Mouse (Mus musculus): ENCODE data around the gene Rap1a.

The Rap1a gene

GRCm38 (mm10) chr3:105758098-105758497, 43.0 kb downstream of the Rap1a start:
- Histone ChIP-seq H3K27me3 (ENCODE audit: control insufficient read depth, insufficient read depth, low read length, poor library complexity, severe bottlenecking) (no peaks in the 10 kb centered on the region), H3K36me3 (ENCODE audit: control insufficient read depth, insufficient read depth, low read length, poor library complexity, severe bottlenecking) (no peaks in the 10 kb centered on the region)
- no peak for DNase-seq (ENCODE audit: low read depth, low spot score)

- Histone ChIP-seq H3K27me3 (ENCODE audit: control insufficient read depth, insufficient read depth, low read length, poor library complexity, severe bottlenecking) (no peaks in the 10 kb centered on the region), H3K36me3 (ENCODE audit: control insufficient read depth, insufficient read depth, low read length, poor library complexity, severe bottlenecking) (no peaks in the 10 kb centered on the region)
- DNase-seq (ENCODE audit: low read depth, low spot score), result no peak
These were observed 43.6 kb downstream of the Rap1a start for GRCm38 (mm10) chr3:105757323-105758083.

DNA sequence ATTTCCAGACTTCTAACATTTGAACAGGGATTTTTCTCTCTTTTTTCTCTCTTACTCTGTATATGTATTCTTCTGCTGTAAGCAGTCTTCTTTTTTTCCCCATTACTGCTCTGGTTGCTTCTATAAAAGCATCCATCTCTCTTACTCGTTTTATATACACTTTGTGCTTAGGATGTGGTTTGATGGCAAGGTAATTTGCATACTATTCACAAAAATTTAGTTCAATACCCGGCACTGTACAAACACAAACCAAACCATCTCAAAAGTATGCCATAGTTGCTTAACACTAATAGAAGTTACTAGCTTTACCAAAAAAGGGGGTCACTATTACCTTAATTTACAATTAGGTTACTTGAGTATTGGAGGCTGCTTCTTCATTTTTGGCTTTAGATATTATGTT, 44.6 kb downstream of the Rap1a start:
- no peak for DNase-seq (ENCODE audit: low read depth, low spot score)
- Histone ChIP-seq H3K36me3 (ENCODE audit: control insufficient read depth, insufficient read depth, low read length, poor library complexity, severe bottlenecking) (no peaks in the 10 kb centered on the region), H3K27me3 (ENCODE audit: control insufficient read depth, insufficient read depth, low read length, poor library complexity, severe bottlenecking) (no peaks in the 10 kb centered on the region)

DNA sequence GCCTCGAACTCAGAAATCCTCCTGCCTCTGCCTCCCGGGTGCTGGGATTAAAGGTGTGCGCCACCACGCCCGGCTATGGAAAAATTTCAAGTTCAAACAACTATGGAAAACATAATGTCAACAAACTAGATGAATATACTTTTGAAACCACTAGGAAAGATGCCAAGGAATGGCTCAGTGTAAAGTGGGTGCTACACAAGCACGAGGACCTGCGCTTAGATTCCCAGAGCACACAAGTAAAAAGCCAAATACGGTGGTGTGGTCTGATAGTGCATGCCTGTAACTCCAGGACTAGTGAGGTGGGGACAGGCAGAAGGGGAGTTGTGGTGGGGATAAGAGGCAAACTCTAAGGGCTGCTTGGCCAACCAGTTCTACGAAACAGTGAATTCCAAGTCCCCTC, 46.0 kb downstream of the Rap1a start:
- H3K27me3 ChIP-seq (ENCODE audit: control insufficient read depth, insufficient read depth, low read length, poor library complexity, severe bottlenecking), result no peaks in the 10 kb centered on the region
- no peaks in the 10 kb centered on the region for H3K36me3 ChIP-seq (ENCODE audit: control insufficient read depth, insufficient read depth, low read length, poor library complexity, severe bottlenecking)
- DNase-seq (ENCODE audit: low read depth, low spot score), result no peak

DNA sequence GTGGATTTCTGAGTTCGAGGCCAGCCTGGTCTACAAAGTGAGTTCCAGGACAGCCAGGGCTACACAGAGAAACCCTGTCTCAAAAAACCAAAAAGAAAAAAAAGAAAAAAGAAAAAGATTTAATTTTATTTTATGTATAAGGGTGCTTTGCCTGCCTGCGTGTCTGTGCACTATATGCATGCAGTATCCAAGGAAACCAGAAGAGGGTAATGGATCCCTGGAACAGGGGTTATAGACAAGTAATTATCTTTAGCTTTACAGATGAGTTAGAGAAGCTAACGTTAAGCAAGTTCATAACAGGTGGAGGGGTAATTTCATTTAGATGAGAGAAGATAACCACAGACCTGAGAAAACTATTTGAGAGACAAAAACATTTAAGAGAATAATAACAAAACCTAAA, 47.0 kb downstream of the Rap1a start:
- H3K36me3 ChIP-seq (ENCODE audit: control insufficient read depth, insufficient read depth, low read length, poor library complexity, severe bottlenecking), result peaks cover 2% of the 10 kb centered on the region
- DNase-seq (ENCODE audit: low read depth, low spot score), result no peak
- H3K27me3 ChIP-seq (ENCODE audit: control insufficient read depth, insufficient read depth, low read length, poor library complexity, severe bottlenecking), result no peaks in the 10 kb centered on the region

DNA sequence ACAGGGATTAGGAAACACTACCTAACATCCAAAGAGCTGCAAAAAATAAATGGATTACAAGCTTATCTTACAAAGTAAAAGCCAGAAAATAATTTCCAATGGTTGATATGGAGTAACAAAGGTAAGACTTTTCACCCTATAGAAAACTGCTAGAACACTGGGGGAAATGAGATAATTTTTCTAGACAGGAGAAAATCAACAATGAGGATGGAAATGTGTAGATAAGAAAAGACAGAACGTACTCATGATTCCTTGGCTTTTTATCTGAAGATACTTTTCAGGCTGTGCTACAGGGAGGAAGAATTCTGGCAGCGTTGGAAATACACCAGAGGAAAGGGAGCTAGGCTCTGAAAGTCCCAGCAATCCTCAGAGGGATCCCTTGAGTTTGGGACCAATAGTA, 50.3 kb downstream of the Rap1a start:
- H3K27me3 ChIP-seq (ENCODE audit: control insufficient read depth, insufficient read depth, low read length, poor library complexity, severe bottlenecking), result no peaks in the 10 kb centered on the region
- DNase-seq (ENCODE audit: low read depth, low spot score), result no peak
- peaks cover 7% of the 10 kb centered on the region for H3K36me3 ChIP-seq (ENCODE audit: control insufficient read depth, insufficient read depth, low read length, poor library complexity, severe bottlenecking)

DNA sequence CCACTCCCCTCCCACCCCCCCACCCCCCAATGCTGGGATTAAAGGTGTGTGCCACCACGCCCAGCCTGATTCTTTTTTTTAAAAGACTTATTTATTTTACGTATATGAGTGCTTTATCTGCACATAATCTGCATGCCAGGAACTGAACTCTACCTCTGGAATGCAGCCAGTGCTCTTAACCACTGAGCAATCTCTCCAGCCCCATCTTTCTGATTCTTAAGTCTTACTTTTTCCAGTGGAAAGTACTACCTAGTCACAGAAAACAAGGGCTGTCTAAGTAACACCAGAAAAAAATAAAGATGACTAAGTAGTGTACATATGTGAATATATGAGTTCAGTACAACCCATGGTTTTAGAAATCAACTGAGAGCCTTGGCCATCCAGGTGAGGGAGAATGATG, 54.6 kb downstream of the Rap1a start:
- no peaks in the 10 kb centered on the region for H3K27me3 ChIP-seq (ENCODE audit: control insufficient read depth, insufficient read depth, low read length, poor library complexity, severe bottlenecking)
- DNase-seq (ENCODE audit: low read depth, low spot score), result no peak

DNA sequence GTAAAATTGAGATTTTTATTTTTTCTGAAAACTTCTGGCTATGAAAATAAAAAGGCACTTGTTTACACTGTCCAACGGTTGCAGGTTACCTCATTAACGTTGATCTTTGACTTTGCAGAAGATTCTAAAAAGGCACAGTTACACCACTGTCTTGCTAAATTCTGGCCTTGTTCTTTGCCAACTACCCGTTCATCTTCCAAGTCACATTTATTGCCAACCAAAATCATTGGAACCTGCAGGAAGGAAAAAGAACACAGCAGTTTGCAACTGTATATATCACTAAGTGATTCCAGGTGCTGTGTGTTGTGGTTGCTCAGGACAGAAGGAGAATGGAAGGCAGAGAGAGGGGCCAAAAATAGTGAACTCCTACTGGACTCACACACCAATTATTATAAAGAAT, 63.5 kb downstream of the Rap1a start:
- no peaks in the 10 kb centered on the region for H3K27me3 ChIP-seq (ENCODE audit: control insufficient read depth, insufficient read depth, low read length, poor library complexity, severe bottlenecking)
- H3K36me3 ChIP-seq (ENCODE audit: control insufficient read depth, insufficient read depth, low read length, poor library complexity, severe bottlenecking), result peaks cover 14% of the 10 kb centered on the region; the same call in 1 of the 2 replicates
- DNase-seq (ENCODE audit: low read depth, low spot score), result no peak

More for the DNA sequence above, 54.6 kb downstream of the Rap1a start:
- peaks cover 9% of the 10 kb centered on the region for H3K36me3 ChIP-seq (ENCODE audit: control insufficient read depth, insufficient read depth, low read length, poor library complexity, severe bottlenecking)

GRCm38 (mm10) chr3:105737070-105737469, 64.1 kb downstream of the Rap1a start:
- no peak for DNase-seq (ENCODE audit: low read depth, low spot score)
- Histone ChIP-seq H3K27me3 (ENCODE audit: control insufficient read depth, insufficient read depth, low read length, poor library complexity, severe bottlenecking) (no peaks in the 10 kb centered on the region), H3K36me3 (ENCODE audit: control insufficient read depth, insufficient read depth, low read length, poor library complexity, severe bottlenecking) (peaks cover 14% of the 10 kb centered on the region; the same call in 1 of the 2 replicates)

DNA sequence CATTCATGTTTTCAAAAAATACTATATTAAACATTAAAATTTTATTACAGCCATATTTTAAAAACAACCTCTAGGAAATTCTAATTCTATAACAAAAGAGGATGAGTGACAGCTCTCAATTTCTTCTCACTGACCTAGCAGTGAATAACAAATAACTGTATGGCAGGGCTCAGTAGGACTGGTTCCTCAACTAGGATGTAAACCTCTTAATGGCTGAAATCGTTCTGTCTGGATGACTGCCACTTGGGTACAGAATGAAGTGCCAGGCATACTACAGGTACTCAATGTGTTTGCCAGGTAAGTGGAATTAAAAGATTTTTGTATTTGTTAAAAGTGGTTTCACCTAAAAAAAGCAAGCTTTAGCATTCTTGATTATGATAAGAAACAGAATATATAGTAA, 65.0 kb downstream of the Rap1a start:
- H3K27me3 ChIP-seq (ENCODE audit: control insufficient read depth, insufficient read depth, low read length, poor library complexity, severe bottlenecking), result no peaks in the 10 kb centered on the region
- H3K36me3 ChIP-seq (ENCODE audit: control insufficient read depth, insufficient read depth, low read length, poor library complexity, severe bottlenecking), result peaks cover 12% of the 10 kb centered on the region; the same call in 1 of the 2 replicates
- no peak for DNase-seq (ENCODE audit: low read depth, low spot score)

DNA sequence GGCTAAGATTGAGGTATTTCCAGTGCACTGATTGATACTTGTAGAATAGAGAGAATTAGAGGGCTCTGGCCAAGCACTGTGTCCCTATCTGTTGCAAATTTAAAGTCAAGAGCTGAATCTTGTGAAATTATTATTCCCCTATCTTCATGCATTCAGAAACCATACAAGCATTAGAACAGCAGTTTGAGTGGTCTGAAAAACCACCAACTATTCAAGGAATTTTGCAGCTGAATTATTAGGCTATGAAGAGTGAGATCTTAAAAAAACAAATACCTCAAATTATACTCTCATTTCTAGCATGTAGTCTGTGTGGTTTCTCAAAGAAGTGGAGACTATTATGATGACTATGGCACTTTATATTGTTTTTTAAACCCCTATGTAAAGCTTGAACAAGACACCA, 65.9 kb downstream of the Rap1a start:
- DNase-seq (ENCODE audit: low read depth, low spot score), result no peak
- H3K36me3 ChIP-seq (ENCODE audit: control insufficient read depth, insufficient read depth, low read length, poor library complexity, severe bottlenecking), result peaks cover 12% of the 10 kb centered on the region; the same call in 1 of the 2 replicates

DNA sequence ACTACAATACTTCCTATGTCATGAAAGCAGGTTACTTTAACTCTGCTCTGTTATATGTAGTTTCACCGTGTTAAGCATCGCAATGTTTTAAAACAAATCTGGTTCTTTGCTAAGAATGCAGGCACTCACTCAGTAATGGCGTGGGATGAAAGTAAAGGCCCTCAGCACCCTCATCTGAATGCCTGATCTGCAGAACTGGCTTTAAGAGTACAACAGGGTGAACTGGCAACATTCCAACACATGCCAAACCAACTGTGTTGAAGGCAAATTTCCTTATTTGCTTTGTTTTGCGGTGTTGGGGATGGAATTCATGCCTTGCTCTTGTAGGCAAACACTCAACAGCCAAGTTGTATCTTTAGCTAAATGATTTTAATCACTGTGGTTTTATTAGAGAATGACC, 67.6 kb downstream of the Rap1a start:
- Histone ChIP-seq H3K36me3 (ENCODE audit: control insufficient read depth, insufficient read depth, low read length, poor library complexity, severe bottlenecking) (peaks cover 12% of the 10 kb centered on the region; the same call in 1 of the 2 replicates), H3K27me3 (ENCODE audit: control insufficient read depth, insufficient read depth, low read length, poor library complexity, severe bottlenecking) (no peaks in the 10 kb centered on the region)
- no peak for DNase-seq (ENCODE audit: low read depth, low spot score)

More for the DNA sequence above, 65.9 kb downstream of the Rap1a start:
- H3K27me3 ChIP-seq (ENCODE audit: control insufficient read depth, insufficient read depth, low read length, poor library complexity, severe bottlenecking), result no peaks in the 10 kb centered on the region

DNA sequence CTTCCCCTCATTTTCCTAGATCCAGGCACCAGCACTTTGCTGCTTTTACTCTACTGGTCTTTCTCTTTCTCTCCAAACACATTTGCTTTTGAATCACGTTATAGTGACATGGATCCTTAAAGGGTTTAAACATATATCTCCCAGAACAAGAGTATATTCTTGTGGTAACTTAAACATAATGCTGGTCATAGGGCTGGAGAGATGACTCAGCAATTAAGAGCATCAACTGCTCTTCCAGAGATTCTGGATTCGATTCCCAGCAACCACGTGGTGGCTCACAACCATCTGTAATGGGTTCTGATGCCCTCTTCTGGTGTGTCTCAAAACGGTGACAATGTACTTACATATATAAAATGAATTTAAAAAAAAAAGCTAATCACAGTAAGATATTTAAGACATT, 68.8 kb downstream of the Rap1a start:
- Histone ChIP-seq H3K36me3 (ENCODE audit: control insufficient read depth, insufficient read depth, low read length, poor library complexity, severe bottlenecking) (peaks cover 9% of the 10 kb centered on the region; the same call in 1 of the 2 replicates), H3K27me3 (ENCODE audit: control insufficient read depth, insufficient read depth, low read length, poor library complexity, severe bottlenecking) (no peaks in the 10 kb centered on the region)
- no peak for DNase-seq (ENCODE audit: low read depth, low spot score)

DNA sequence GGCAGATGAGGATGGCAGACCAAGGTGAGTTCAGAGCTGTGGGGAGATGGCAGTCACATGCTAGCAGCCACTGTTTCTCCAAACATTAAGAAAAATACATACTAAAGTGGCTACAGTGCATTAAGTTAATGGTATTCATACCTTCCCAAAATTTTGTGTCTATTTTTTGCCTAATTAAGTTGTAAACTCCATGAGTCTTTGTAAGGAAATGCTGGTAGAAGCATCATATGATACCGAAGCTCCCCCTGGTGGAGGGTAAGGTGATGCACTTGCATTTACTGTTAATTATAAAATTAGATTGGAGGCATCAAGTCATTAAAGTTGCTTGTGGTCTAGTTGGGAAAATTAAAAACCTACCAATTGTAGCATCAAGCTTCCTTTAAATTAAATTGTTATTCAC, 75.1 kb downstream of the Rap1a start:
- peaks cover 3% of the 10 kb centered on the region; the same call in 1 of the 2 replicates for H3K36me3 ChIP-seq (ENCODE audit: control insufficient read depth, insufficient read depth, low read length, poor library complexity, severe bottlenecking)
- peak; percentile 76 for DNase-seq (ENCODE audit: low read depth, low spot score)
- no peaks in the 10 kb centered on the region for H3K27me3 ChIP-seq (ENCODE audit: control insufficient read depth, insufficient read depth, low read length, poor library complexity, severe bottlenecking)

DNA sequence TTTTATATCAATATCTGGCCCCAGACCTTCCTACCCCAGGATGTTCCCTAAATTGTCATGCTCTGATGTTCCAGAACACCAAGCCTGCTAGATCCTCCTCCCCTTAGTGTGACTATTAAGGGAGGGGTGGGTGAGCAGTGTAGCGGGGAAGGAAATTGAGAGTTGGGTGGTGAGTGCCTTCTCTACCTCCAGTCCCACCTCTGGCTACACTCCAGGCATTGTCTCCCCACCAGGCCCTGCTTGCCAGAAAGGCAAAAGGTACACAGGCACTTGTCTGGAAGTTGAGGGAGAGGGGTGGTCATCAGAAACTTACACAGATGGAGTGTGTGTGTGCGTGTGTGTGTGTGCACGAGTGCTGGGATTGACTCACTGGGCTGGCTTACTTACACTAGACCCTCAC, 78.6 kb downstream of the Rap1a start:
- Histone ChIP-seq H3K27me3 (ENCODE audit: control insufficient read depth, insufficient read depth, low read length, poor library complexity, severe bottlenecking) (no peaks in the 10 kb centered on the region), H3K36me3 (ENCODE audit: control insufficient read depth, insufficient read depth, low read length, poor library complexity, severe bottlenecking) (0 out of 2 replicates have a peak, but pooled peaks cover 3% of the 10 kb centered on the region)
- DNase-seq (ENCODE audit: low read depth, low spot score), result no peak
